Mouse (Mus musculus) heart, adult 11 months (tissue): ENCODE measurements around the gene Ado.
A peak's percentile ranks its signal among the peaks of the same experiment; 100 is the strongest.

ENCODE experiments used
- DNase-seq: peaks from one replicate; pipeline ENCODE4 v3.0.0; 2022

The Ado gene

DNA sequence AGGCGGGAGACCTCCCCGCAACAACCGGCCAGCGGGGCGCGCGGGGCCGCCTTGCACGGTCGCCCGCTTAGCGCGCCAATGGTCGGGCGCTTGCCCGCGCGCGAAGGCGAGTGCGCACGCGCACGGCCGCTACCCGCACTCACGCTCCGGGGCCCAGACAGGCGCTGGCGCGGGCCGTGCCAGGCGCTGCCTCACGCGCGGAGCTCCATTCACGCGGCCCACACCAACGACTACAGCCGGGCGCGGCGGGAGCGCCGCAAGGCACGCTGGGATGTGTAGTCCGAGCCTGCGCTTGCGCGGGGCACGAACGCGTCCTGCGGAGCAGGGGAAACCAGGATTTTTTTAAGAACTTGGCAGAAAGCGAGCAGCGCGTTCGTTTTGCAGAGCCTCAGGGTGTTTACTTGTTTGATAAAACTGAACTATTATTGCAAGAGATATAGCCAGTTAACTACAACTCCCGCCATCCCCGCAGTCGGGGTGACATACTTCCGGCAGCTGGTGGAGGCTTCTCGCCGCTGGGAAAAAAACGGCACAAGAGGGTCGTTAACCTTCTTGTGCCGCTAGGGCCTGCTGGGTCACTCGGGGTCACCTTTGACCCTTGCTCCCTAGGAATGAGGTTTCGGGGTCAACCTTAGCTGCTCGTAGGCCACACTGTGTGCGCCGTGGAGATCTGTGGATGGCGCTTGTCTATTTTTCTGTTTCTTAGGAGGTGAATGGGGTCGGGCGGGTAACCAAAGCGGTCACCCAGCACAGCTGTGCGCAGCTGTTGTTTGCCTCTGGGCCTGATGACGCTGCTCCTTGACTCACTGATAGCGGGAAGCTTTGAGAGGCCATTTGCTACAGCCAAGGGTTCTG is at the start of gene Ado:
Gene Ado, minus strand, starts transcription at position 79 of the 855 bp plus-strand sequence.
- DNase-seq, result peak; percentile 99

DNA sequence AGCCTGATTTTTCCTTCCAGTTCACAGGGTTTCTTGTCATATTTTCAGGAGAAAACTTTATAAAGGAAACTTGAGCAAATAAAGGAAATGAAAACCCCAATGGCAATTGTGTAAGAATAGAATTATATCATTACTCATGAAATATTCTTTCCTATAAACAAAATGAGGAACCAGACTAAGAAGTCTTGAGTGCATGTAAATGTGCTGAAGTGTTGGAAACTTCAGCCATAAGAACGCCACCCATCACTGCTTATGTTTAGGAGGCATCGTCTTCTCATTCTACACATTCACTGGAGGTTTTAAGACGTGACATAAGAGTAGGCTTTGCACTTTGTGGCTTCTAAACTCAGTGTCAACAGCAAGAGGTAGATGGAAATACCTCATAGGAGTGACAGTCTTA is 46.5 kb upstream of the Ado start:
- DNase-seq, result no peak

DNA sequence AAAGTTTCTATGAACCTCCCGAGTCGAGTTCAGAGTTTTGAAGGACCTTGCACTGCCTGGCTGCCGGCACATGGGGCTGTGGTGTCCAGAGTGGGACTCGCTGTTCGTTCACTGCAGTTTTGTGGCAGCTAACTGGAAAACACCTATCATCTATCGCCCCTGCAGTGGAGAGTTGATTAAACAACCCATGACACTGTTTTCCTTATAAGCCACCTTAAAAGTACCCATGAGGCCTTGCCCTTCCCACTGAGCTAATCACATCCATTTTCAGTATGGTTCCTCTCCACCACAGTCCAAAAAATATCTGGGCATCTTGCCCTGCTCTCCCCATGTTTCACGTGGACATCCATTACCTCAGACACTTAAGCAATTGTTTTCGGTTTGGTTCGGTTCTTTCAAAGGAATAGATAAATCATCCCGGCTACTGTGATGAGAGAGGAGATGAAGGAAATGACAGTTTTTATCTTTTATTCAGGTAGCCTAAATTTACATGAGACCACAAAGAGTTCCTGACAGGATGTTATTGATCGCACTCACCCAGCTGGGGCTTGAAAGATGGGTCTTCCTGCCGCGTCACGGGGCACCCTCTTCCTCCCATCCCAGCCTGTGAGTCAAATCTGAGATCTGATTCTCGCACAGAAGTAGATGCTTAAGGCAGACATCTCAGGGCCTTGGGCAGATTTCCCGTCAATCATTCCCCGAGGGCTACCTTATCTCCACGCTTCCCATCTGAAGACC is 37.3 kb upstream of the Ado start:
- DNase-seq, result no peak

DNA sequence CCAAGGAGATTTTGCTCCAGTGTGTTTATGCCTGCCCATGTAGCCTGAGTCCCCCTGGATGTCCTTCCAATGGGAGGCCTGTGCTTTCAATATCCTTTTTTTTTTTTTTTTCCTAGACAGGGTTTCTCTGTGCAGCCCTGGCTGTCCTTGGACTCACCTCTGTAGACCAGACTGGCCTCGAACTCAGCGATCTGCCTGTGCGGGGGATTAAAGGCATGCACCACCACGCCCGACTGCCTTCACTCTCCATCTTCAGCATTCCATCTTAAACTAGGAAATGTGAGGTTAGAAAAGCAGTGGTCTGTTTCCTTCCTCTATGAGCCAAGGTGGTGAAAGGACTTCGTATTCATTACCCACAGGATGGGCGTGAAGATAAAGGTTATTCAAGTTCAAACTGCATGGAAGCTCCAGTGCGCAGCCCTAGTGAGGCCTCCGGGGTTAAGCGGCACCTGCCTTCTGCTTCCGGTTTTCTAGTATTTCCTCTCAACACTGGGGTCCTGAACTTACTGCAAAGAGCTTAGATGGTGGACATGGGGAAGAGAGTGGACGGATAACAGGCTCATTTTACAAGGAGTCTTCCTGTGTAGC is 33.0 kb upstream of the Ado start:
- no peak for DNase-seq

GRCm38 (mm10) chr10:67579830-67580229 is 31.1 kb upstream of the Ado start:
- DNase-seq, result peak; percentile 93

DNA sequence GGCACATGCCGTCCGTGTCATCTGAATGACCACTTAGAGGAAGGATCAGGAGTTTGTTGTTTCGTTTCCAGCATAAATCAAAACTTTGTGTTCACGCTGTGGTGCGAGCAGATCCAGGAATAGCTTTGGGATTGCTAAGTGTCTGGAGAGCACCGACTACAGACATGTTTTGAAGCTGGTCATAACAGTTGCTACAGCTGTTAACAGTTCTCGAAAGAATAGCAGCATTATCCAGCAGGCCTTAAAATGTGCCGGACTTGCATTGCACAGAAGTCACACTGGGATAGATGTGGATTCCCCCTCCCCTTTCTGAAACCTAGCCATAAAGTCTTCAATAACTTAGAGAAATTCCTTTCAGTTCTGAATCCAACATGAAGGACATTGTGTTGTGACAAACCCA is 24.6 kb upstream of the Ado start:
- peak; percentile 82 for DNase-seq

DNA sequence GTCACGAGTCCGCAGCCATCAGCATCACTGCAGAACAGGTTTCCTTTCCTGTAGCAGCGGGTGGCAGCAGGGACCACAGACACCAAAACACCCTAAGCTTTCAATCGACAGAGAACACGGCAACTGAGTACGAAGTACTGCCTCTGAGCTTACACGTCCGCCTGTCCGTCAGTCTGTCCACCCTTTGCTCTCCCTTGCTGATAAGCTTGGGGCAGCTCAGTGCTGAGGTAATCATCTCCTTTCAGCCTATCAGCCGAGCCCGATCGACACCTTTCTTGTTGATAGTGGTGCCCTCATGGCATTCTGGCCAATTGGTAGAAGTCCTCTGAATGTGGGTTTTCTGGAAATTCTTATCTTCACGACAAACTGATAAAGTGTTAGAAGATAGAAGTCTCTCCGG is 22.7 kb upstream of the Ado start:
- DNase-seq, result no peak

DNA sequence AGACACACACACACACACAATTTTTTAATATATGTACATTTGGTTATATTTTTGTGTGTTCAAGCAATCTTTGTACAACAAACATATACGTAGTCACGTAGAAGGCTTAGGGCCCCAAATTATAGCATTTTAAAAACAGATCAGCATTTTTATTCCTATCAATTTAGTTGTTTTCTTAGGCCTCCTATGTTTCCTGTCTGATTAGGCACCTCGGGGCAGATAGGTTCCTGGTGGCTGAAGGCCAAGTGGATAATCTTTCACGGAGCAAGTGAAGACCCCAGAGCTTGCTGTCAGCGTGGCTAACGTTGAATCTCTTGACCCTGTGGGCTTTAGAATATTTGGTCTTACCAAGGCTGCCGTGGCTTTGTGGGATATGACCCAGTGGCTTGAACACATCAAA is 20.8 kb upstream of the Ado start:
- DNase-seq, result no peak

DNA sequence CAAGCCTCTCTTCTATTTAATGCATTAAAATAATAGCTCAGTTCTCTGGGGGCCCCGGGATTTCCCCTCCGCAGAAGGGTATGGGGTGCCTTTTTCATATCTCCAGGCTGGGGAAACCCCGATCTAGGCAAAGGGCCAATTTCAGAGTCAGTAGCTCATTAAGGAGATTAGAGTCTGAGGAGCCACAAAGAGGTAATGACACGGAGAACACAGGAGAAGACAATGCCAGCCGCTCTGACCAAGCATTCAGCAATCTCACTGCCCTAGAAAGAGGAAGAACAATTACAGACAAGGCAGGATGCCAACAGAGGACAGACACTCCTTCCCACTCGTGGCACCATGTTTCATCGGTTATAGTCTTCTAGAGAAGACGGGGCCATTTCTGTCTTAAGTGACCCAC is 17.3 kb upstream of the Ado start:
- peak; percentile 85 for DNase-seq

- DNase-seq, result no peak
Observed at GRCm38 (mm10) chr10:67564509-67564908, 15.8 kb upstream of the Ado start.

GRCm38 (mm10) chr10:67561185-67561584 is 12.4 kb upstream of the Ado start:
- DNase-seq, result no peak

GRCm38 (mm10) chr10:67559765-67560394 is 11.1 kb upstream of the Ado start:
- DNase-seq, result no peak

GRCm38 (mm10) chr10:67558053-67558452 is 9.3 kb upstream of the Ado start:
- no peak for DNase-seq

DNA sequence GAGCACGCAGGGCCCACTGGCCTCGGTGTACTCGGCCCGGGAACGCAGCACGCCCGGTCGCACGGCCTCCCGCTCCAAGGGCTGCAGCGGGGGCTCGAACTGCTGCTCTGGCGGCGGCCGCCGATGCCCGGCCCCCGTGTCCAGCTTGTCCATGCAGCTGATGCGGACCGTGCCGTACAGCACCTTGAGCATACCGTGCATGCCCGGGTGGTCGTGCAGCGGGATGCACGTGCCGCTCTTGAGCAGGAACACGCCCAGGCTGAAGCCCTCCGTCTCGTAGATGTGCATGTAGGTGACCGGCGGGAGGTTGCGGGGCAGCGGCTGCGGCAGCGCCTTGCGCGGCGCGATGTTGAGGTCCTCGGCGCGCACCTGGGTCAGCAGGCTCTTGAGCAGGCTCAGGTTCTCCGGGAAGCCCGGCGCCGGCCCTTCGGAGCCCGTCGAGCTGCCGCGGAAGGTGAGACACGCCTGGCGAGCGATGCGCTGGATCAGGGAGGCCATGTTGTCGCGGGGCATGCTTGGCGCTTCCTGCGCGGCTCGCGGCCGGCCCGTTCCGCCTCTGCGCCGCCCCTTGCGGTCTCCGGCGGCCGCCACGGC is 397 bp downstream of the Ado start:
- DNase-seq, result peak; percentile 96

DNA sequence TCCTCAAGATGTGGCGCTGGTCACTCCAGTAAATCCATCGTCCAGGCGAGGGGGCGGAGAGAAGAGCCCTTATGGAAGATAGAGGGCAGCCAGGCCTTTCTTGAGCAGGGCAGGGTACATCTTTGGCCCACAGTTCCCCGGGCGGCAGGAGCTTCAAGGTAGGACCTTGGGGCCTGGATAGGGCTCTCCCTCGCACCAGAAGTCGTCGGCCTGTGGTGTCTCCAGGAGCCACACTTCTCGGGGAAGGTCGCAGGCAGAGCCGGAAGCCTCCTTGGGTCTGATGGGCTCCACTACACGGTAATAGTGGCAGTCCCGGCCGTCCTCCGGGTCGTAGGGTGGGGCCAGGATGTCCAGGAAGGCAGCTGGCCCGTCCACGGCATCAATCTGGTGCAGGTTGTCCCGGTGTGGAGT is 900 bp downstream of the Ado start:
- peak; percentile 93 for DNase-seq

DNA sequence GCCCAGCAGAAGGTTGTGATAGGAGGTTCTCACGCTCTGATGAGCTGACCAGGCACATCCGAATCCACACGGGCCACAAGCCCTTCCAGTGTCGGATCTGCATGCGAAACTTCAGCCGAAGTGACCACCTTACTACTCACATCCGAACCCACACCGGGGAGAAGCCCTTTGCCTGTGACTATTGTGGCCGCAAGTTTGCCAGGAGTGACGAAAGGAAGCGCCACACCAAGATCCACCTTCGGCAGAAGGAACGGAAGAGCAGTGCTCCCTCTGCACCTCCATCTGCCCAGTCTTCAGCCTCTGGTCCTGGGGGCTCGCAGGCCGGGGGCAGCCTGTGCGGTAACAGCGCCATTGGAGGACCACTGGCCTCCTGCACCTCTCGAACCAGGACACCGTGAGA is 8.2 kb downstream of the Ado start:
- DNase-seq, result peak; percentile 85

DNA sequence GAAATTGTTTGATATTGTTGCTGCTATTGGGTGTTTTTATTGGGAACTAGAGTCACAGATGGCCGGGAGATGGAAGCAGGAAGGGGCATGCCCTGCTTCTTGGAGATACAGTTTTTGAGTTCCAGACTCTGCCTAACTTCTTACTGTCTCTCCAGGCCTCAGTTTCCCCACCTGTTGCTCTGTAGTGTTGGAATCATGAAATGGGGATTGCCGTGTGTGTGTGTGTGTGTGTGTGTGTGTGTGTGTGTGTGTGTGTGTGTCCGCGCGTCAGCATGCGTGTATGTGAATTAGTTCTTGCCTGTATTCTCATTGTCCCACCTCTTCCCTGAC is 9.4 kb downstream of the Ado start:
- DNase-seq, result no peak

GRCm38 (mm10) chr10:67538585-67539400 is 10.0 kb downstream of the Ado start:
- DNase-seq, result peak; percentile 89

DNA sequence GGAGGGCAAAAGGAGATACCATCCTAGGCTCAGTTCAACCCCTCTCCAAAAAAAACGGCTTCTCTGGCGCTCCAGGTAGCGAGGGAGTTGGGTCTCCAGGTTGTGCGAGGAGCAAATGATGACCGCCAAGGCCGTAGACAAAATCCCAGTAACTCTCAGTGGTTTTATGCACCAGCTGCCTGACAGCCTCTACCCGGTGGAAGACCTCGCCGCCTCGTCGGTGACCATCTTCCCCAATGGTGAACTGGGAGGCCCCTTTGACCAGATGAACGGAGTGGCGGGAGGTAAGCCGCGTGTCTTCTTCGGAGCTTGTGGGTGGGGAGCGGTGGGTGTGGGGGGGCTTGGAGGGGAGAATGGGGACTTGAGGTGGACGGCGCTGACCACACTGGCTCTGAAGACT is 10.6 kb downstream of the Ado start:
- peak; percentile 94 for DNase-seq

DNA sequence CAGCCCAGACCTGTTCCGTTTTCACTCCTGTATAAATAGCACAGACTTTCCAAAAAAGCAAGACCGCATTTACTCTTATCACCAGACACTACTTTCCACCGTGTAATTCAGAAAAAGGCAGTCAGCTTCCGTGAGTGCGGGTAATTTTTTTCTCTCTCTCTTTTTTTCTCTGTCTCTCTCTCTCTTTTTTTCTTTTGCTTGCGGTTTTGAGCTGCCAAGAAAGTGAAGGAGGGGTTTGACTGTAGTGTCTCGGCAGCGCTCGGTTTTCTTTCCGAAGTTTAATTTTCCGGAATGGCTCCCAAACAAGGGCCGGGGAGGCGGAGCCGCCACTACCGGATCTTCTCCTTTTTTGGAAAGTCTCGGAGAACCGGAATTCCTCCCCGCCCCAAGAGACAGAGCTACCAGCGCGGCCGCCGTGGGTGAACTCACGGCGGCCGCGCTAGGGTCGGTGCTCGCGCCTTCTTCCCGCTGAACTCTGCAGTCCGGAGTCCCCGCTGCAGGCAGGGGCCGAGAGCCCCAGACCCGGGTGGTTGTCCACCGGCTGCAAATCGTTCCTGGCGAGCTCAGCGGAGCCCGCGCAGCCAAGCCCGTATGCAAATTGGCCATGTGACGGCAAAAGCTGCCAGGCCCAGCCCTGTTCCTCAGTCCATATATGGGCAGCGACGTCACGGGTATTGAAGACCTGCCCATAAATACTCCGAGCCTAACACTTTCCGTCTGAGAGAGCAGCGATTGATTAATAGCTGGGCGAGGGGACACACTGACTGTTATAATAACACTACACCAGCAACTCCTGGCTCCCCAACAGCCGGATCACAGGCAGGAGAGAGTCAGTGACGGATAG is 11.4 kb downstream of the Ado start:
- peak; percentile 99 for DNase-seq

DNA sequence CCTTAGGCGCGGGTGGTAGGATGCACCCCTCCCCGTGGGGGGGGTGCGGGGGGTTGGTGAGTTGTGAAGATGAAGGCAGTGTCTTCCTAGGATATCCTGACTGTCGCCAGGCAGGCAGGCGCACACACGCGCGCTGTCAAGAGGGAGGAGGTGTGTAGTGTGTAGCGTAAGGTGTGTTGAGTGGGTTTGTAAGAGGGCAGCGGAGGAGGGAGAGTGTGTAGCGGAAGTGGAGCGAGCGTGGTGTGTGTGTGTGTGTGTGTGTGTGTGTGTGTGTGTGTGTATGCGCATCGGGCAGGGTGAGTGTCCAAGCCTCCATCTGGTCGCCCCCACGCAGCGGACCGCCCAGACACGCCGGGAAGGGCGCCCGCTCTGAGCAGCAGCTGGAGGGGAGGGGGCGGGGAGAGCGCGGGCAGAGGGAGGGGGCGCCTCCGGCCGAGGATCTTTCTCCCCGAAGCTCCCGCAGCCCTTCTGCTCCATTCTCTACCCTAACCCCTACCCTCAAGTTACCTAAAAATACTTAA is 12.1 kb downstream of the Ado start:
- peak; percentile 96 for DNase-seq
